Mouse (Mus musculus) midbrain, embryonic 12.5 days (tissue): ENCODE data around the gene Uggt2. TPM values are rescaled to one million over a fixed set of nuclear protein-coding genes. Genes with fewer than 3 reads are reported as not detected.
A peak's percentile ranks its signal among the peaks of the same experiment; 100 is the strongest.
"Not testable (repeated sequence)": the region's sequence is repeated elsewhere in the genome, so short reads cannot be mapped to it uniquely, and the experiment has no call there.

Experiments
- ATAC-seq: fragments of 200-750 bp; cut with Nextera tagmentation; 2 replicates; pipeline ENCODE4 v1.8.0; 2017; ENCODE audit warnings: low read depth, moderate TSS enrichment, moderate library complexity; ENCODE audit not compliant: low FRiP score
- H3K27ac ChIP-seq: fragments of 300-500 bp; sonication (generic); replicated peaks from 2 replicates; pipeline ENCODE4 v1.5.1; 2016; ENCODE audit warnings: mild to moderate bottlenecking
- H3K27me3 ChIP-seq: fragments of 300-500 bp; sonication (generic); 2 replicates; pipeline ENCODE4 v1.6.1; 2016; ENCODE audit warnings: mild to moderate bottlenecking
- H3K36me3 ChIP-seq: fragments of 300-500 bp; sonication (generic); 2 replicates; pipeline ENCODE4 v1.6.1; 2016
- H3K4me1 ChIP-seq: fragments of 300-500 bp; sonication (generic); 2 replicates; pipeline ENCODE4 v1.6.1; 2016
- H3K4me2 ChIP-seq: fragments of 300-500 bp; sonication (generic); replicated peaks from 2 replicates; pipeline ENCODE4 v1.6.1; 2016; ENCODE audit warnings: mild to moderate bottlenecking, moderate library complexity
- H3K4me3 ChIP-seq: fragments of 300-500 bp; sonication (generic); 2 replicates; pipeline ENCODE4 v1.5.1; 2016; ENCODE audit warnings: mild to moderate bottlenecking
- H3K9ac ChIP-seq: fragments of 300-500 bp; sonication (generic); replicated peaks from 2 replicates; pipeline ENCODE4 v1.6.1; 2016; ENCODE audit warnings: mild to moderate bottlenecking, moderate library complexity
- H3K9me3 ChIP-seq: fragments of 300-500 bp; sonication (generic); 2 replicates; pipeline ENCODE4 v1.6.1; 2016; ENCODE audit warnings: mild to moderate bottlenecking
- WGBS: fragments of 180-500 bp; shearing (Covaris S2); methylation state at CpG from one replicate; pipeline ENCODE4 v1.1.7; 2016; 5-methylcytosine and 5-hydroxymethylcytosine counted together
- polyA plus RNA-seq: library from polyadenylated mRNA; unstranded; fragments of >200 nt; fragmentation: Nextera tagmentation; extraction: Ambion mirVana; gene quantifications from 2 replicates; pipeline ENCODE4 v1.2.1, GENCODE M21; 2016

Uggt2 gene
- polyA plus RNA-seq, 1 experiment from 2014 or later: 26.4 TPM

DNA sequence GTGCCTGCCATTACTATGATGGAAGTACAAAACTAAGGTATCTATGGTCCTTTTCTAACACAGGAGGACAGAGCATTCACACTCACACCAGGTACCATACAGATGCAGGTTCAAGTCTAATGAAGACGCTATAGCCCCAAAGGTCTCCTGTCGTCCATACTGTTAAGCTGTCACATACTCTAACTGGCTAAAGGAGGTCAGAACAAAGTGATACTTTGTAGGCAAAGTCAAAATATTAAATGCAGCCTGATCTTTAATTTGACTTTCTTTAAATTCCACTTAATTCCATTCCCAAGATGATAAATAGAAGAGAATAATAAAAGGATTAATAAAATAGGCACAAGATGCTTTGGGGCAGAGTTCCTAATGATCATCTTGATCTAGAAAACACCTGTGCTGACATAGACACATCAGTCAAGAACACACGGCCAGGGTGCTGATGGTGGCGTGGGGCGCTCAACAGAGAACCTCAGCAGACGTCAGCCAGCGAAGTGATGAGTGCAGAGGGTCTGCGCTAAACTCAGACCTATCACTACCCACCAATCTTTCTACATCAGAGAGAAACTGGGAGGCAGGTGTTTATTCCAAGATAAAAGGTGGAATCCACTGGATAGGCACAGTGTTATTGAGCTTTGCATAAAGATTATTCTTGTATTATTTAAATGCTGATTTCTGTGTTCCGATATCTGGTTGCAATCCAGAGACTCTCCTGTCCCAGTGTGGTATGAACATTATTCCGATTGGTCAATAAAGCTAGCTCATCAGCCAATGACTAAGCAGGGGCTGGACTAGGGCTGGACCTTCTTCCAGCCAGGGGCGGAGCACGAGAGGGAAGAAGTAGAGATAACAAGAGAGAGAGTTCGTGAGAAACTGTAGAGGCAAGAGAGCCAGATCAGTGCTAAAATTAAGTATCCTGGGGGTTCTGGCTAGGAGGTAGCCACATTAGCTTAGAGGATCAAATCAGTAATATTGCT lies 111.4 kb downstream of the Uggt2 start:
- no peak overlapping the region; the same call in 1 of the 2 replicates for H3K4me2 ChIP-seq

GRCm38 (mm10) chr14:118986653-118987522 lies 112.3 kb downstream of the Uggt2 start:
- 40% methylated on average over 16 of the region's 16 CpGs for WGBS
- peaks cover 10% of the 10 kb centered on the region; the same call in 1 of the 2 replicates for H3K36me3 ChIP-seq
- H3K9ac ChIP-seq: no peak overlapping the region
- no peaks in the 10 kb centered on the region for H3K4me1 ChIP-seq
- ATAC-seq: peak; percentile 30; the same call in 1 of the 2 replicates
- H3K27me3 ChIP-seq: no peaks in the 10 kb centered on the region
- H3K4me3 ChIP-seq: no peak overlapping the region
- H3K4me2 ChIP-seq: no peak overlapping the region
- no peak overlapping the region for H3K27ac ChIP-seq
- H3K9me3 ChIP-seq: no peaks in the 10 kb centered on the region

More for the DNA sequence above, 111.4 kb downstream of the Uggt2 start:
- H3K9me3 ChIP-seq: no peaks in the 10 kb centered on the region
- H3K36me3 ChIP-seq: peaks cover 14% of the 10 kb centered on the region
- no peaks in the 10 kb centered on the region for H3K4me1 ChIP-seq
- H3K9ac ChIP-seq: no peak overlapping the region
- peak; percentile 69 for ATAC-seq
- H3K27ac ChIP-seq: no peak overlapping the region
- H3K4me3 ChIP-seq: no peak overlapping the region
- H3K27me3 ChIP-seq: no peaks in the 10 kb centered on the region
- 49% methylated on average over 13 of the region's 13 CpGs for WGBS

DNA sequence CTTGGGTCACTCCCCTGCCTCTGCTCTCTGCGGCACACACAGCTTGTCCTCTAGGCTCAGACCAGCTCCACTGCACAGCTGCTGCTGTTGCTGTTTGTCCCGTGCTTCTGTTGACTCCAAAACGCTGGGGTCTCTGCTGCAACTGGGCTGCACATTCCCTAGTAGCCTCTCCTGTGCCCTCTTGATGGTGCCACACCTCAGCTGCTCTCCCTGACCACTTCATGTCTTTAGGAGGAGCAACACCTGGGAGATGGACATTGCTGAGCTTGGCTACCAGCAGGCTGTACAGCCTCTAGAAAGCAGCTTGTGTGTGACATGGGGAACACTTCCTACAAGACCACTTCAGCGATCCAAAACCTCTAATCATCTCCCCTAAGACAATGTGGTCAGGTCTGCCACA lies 115.1 kb downstream of the Uggt2 start:
- Histone ChIP-seq H3K27ac (no peak overlapping the region), H3K4me3 (no peak overlapping the region), H3K4me2 (no peak overlapping the region), H3K9ac (no peak overlapping the region), H3K4me1 (no peaks in the 10 kb centered on the region), H3K9me3 (no peaks in the 10 kb centered on the region), H3K36me3 (peaks cover 25% of the 10 kb centered on the region), H3K27me3 (no peaks in the 10 kb centered on the region)
- ATAC-seq: no peak
- WGBS: 85% methylated on average over 4 of the region's 4 CpGs

DNA sequence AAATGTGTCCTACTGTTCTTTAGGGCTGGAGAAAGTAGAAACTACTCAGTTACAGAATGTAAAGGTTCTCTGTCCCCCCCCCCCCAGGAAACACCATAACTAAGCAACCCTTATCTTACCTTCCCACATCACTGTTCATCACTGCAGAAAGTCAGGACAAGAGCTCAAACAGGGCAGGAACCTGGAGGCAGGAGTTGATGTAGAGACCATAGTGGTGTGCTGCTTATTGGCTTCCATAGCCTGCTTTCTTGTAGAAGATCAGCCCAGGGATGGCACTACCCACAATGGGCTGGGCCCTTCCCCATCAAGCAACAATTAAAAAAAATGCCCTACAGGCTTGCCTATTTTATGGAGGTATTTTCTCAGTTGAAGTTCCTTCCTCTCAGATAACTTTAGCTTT lies 115.8 kb downstream of the Uggt2 start:
- H3K9ac ChIP-seq: no peak overlapping the region
- H3K36me3 ChIP-seq: peaks cover 31% of the 10 kb centered on the region
- no peaks in the 10 kb centered on the region for H3K4me1 ChIP-seq
- H3K4me3 ChIP-seq: no peak overlapping the region
- no peak overlapping the region for H3K4me2 ChIP-seq
- H3K27me3 ChIP-seq: no peaks in the 10 kb centered on the region
- ATAC-seq: no peak
- H3K27ac ChIP-seq: no peak overlapping the region
- H3K9me3 ChIP-seq: no peaks in the 10 kb centered on the region

DNA sequence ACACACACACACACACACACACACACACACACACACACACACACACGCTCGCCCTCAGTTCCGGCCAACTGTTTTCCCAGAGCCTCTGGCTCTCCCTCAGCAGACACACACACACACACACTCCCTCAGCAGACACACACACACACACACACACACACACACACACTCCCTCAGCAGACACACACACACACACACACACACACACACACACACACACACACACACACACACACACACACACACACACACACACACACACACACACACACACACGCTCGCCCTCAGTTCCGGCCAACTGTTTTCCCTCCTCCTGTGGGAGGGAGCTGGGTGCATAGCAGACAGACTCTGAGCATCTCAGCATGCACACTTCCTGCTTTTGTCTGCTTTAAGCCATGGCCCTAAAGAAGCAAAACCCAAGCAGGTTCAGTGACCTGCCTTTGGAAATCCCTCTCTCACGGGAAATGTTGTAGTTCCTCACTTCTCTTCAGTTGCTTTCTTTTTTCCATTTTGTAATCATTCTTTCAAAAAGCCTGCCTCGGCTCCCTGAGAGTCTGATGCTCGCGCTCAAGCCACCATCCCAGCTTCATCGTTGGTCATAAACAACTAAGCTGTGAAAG lies 116.7 kb downstream of the Uggt2 start:
- not testable (repeated sequence) for H3K4me1 ChIP-seq, H3K9me3 ChIP-seq, H3K27me3 ChIP-seq, H3K4me3 ChIP-seq, ATAC-seq, H3K9ac ChIP-seq, H3K4me2 ChIP-seq, H3K27ac ChIP-seq
- peaks cover 40% of the 10 kb centered on the region for H3K36me3 ChIP-seq
- WGBS: 71% methylated on average over 7 of the region's 11 CpGs

DNA sequence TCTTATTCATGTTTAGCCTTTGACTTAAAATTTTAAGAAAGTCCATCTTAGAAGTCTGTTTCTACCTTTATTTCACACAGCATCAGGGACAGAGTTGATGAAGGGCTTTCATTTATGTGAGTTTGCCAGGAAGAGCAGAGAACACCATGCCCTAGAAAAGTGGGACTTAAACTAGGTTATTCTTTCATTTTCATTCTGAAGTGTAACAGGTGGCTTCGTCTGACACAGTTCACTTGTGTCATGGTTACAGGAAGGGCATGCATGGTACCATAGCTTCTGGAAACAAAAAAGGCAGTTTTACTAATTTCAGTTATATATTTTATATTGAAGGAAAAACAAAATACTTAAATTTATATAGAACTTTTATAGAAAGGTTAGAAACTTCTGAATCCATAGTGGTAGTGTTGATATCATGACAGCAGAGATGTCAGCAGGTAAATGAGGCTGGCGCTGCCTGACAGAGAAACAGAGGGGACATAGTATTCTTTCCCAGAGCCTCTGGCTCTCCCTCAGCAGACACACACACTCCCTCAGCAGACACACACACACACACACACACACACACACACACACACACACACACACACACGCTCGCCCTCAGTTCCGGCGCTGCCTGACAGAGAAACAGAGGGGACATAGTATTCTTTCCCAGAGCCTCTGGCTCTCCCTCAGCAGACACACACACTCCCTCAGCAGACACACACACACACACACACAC lies 117.4 kb downstream of the Uggt2 start:
- not testable (repeated sequence) for H3K4me3 ChIP-seq, H3K9ac ChIP-seq, H3K4me2 ChIP-seq, ATAC-seq, H3K4me1 ChIP-seq, H3K9me3 ChIP-seq, H3K27me3 ChIP-seq, H3K27ac ChIP-seq
- WGBS: 93% methylated on average over 5 of the region's 6 CpGs
- H3K36me3 ChIP-seq: peaks cover 46% of the 10 kb centered on the region

GRCm38 (mm10) chr14:118980890-118981289 lies 118.3 kb downstream of the Uggt2 start:
- no peak for ATAC-seq
- Histone ChIP-seq H3K4me1 (no peaks in the 10 kb centered on the region; the same call in 1 of the 2 replicates), H3K4me2 (no peak overlapping the region), H3K4me3 (no peak overlapping the region), H3K27me3 (no peaks in the 10 kb centered on the region), H3K9ac (no peak overlapping the region), H3K27ac (no peak overlapping the region), H3K9me3 (no peaks in the 10 kb centered on the region), H3K36me3 (peaks cover 52% of the 10 kb centered on the region)
- WGBS: 88% methylated on average over 8 of the region's 8 CpGs

GRCm38 (mm10) chr14:118980358-118980757 lies 118.9 kb downstream of the Uggt2 start:
- no peak overlapping the region for H3K27ac ChIP-seq
- H3K27me3 ChIP-seq: no peaks in the 10 kb centered on the region
- no peak overlapping the region for H3K4me3 ChIP-seq
- 78% methylated on average over 5 of the region's 5 CpGs for WGBS
- no peaks in the 10 kb centered on the region; the same call in 1 of the 2 replicates for H3K4me1 ChIP-seq
- no peaks in the 10 kb centered on the region for H3K9me3 ChIP-seq
- H3K36me3 ChIP-seq: peaks cover 58% of the 10 kb centered on the region
- no peak overlapping the region for H3K4me2 ChIP-seq
- ATAC-seq: no peak
- no peak overlapping the region for H3K9ac ChIP-seq

DNA sequence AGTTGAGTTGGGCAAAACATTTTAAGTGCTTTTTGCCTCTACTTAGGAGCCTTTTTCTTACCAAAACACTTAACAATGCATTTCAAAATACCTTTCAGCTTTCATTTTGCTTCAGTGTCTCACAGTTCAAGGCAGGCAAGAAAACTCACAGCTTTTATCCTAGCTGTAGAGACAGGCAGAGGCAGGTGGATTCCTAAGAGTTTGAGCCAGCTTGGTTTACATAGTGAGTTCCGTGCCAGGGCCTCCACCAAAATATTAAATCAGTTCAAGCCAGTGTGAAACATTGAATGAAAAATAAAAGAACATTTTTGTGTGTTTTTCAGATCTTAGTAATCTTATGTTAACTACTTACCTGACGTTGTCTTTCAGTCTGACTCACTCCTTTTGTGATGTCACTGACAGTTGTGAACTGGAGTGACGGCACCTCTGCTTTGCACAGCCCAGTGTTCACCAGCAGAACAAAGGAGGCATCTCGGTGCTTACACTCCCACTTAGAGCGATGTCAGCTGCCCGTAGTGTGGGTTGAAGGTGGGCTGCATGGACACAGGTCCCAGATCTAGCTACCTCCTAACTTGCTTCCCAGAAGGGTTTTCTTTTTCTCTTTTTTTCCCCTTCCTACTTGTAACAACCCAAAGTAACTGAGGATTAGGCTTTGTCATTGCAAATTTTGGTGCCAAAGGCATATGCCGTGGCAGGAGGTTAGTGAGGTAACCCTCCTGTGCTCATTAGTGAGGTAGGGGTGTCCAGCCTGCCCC lies 119.5 kb downstream of the Uggt2 start:
- Histone ChIP-seq H3K4me1 (no peaks in the 10 kb centered on the region; the same call in 1 of the 2 replicates), H3K4me3 (no peak overlapping the region), H3K4me2 (no peak overlapping the region), H3K9me3 (no peaks in the 10 kb centered on the region), H3K27ac (no peak overlapping the region), H3K27me3 (no peaks in the 10 kb centered on the region), H3K36me3 (peaks cover 59% of the 10 kb centered on the region), H3K9ac (no peak overlapping the region)
- 80% methylated on average over 7 of the region's 7 CpGs for WGBS
- no peak for ATAC-seq

DNA sequence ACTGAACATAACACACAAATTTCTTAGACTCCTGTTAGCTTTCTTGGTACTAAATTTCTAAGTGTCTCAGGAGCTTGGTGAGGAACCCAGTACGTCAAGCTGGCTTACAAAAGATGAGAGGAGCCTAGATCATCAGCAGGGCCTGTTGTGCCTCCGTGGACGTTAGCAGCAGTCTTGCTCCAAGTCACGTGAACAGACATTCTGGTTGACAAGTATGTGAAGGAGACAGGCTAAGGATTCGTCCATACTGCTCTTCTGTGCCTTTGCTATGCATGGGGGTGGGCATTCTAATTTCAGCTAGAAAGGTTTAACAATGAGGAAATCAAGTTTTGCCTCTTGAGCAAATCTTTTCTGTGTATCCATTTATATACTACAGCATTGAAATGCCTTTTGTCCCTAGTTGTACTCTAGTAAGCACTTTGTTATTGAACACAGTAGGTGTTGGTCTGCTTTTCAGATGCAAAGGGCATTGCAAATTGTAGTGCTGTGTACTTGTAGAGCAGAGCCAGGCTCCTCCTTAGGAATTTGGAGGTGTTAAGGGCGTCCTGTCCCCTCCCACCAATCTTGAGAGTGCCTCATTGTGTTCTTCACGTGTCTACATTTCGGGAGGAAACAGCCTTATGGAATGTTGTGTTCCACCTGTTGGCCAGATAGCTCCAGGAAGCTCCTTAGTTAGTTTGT lies 122.0 kb downstream of the Uggt2 start:
- Histone ChIP-seq H3K27me3 (no peaks in the 10 kb centered on the region), H3K4me3 (no peak overlapping the region), H3K9ac (no peak overlapping the region), H3K4me2 (no peak overlapping the region), H3K27ac (no peak overlapping the region), H3K4me1 (no peaks in the 10 kb centered on the region; the same call in 1 of the 2 replicates), H3K9me3 (no peaks in the 10 kb centered on the region), H3K36me3 (peaks cover 66% of the 10 kb centered on the region)
- ATAC-seq: no peak
- 74% methylated on average over 8 of the region's 8 CpGs for WGBS
